Mouse (Mus musculus) heart, adult 8-10 months (tissue): ENCODE measurements around the gene Carmil1. TPM values are rescaled to one million over a fixed set of nuclear protein-coding genes. Genes with fewer than 3 reads are reported as not detected.

Source experiments
- DNase-seq: peaks from one replicate; pipeline ENCODE4 v3.0.0; 2022; ENCODE audit warnings: low spot score
- total RNA-seq, 4 experiments: library from RNA; stranded (reverse); gene quantifications; 2 replicates each; pipeline ENCODE4 v1.2.4; 2022

Gene Carmil1
- total RNA-seq, 4 experiments from 2014 or later = 5.1 to 9.4 (median 7.1) TPM

DNA sequence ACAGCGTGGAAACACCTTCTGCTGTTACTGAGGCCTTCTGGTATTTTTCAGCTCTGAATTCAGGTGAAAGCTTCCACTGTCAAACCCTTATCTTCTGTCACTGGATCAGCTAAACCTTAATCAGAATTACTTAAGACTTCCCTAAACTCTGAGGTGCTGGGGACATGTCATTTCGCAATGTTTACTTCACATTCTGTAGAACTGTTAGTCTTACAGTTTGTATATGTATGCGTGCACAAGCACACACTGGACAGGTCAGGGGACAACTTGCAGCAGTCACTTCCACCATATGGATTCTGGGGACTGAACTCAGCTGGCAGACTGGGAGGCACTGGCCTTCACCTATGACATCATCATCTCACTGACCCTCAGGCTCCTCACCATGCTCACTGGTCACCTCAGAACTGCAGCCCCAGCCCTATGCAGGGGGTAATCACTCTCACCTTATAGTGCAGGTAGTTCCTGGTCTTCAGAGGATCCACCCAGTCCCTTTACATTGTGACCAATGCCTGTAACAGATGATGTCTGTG lies 60.1 kb downstream of the Carmil1 start:
- no peak for DNase-seq

DNA sequence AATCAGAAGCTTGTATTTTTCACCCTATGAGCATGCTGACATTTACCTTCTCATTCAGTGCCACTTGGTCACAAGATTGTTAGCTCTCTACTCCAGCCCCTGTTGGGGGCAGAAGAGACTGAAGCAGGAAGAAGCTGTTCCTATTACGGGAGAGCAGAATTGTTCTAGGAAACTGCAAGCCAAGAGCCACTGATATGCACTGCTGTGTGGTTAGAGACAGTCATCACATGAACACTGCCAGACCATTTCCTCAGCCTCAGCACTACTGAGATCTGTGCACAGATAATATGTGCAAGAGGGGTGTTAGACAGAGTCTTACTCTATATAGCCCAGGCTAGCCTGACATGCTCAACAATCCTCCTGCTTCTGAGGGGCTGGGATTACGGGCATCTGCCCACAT lies 69.4 kb downstream of the Carmil1 start:
- no peak for DNase-seq

DNA sequence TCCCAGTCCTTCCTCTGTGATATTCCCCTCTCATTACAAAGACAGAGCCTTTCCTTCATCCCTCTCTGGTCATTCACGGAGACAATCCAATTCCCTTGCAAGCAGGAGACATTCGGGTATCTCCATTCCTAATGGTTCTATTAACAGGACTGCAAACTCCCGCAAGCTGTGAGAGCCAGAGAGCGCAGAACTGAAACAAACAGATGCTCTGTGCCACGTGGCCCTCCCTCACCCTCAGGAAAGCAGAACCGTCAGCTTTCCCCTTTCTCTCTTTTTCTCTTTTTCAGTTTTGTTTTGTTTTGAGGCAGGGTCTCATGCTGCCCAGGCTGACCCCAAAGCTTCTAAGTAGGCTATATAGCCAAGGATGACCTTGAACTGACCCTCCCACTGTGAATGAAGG lies 74.5 kb downstream of the Carmil1 start:
- DNase-seq = no peak

DNA sequence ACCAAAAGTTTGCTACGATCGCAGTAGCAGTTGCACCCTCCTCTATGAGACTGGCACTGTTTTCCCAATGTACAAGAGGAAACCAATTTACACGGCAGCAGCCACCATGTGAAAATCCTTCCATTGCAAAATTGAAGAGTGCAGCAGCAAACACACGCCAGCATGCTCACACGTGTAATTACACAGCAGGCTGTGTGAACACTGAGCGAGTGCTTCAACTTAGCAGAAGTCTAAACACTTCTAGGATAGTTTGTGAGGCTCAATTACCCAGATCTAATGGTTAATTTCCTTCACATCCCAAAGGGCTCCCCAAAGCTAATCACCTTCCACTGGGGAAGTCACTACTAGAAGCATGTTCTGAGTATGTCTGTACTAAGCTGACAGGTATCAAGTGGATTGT lies 78.3 kb downstream of the Carmil1 start:
- no peak for DNase-seq

DNA sequence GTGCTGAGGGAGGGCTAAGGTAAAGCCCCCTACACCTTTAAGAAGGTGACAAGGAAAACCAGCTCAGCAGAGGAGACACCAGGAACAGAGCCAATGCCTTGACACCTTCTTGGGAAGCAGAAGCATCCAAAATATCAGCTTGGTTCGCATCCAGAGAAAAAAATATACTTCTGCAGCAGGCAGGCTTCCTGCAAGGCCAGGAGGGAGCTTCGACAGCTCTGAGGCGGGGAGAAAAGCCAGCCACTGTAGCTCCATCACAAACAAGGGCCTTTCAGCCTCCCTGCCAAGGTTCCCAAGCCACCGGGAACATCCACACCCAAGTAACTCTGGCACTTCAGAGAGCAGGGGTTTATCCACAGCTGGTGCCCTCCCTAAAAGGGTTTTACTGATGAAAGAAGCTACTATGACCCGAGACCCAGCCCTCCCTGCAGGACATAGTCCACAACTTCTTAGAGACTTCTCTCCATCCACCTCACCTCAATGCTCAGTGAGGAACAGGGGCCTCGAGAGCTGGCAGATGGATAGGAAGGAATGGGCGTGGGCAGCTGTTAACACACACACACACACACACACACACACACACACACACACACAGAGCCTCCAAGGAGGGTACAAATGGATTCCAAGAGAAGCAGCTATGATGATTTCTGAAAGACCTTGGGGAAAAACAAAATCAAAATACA lies 80.6 kb downstream of the Carmil1 start:
- no peak for DNase-seq

DNA sequence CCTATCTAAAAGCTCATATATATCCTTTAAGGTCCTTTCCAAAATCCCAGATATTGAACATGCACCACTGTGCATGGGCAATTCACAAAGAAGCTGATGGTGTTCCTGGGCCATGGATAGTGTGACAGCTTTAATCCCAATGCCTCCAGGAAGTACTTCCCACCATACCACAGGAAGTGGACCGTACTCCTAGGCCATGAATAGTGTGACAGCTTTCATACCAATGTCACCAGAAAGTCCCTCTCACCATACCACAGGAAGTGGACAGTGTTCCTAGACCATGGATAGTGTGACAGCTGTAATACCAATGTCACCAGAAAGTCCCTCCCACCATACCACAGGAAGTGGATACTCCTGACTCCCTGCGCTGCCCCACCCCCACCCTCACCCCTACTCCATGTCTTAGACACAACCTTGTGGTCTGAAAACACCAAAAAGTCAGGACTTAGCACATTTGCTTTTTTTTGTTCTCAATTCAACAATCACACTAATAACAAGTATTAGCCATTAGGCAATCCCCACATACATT lies 82.1 kb downstream of the Carmil1 start:
- DNase-seq = no peak

DNA sequence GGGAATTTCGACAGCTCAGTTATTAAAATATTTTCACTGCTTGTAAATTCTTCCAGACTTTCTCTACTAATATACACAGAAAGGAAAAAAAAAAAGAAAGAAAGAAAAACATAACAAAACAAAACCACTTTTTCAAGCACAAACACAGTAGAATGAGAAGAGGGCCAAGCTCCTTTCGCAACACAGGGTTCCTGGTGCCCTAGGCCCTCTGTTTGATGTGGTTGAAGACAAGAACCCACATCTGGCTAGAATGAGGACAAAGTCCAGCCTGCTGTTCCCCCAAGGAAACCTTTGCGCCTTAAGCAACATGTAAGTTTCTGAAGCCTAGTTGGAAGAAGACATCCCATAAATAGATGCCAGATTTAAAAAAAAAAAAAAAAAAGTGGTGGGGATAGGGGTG lies 85.2 kb downstream of the Carmil1 start:
- DNase-seq = no peak

DNA sequence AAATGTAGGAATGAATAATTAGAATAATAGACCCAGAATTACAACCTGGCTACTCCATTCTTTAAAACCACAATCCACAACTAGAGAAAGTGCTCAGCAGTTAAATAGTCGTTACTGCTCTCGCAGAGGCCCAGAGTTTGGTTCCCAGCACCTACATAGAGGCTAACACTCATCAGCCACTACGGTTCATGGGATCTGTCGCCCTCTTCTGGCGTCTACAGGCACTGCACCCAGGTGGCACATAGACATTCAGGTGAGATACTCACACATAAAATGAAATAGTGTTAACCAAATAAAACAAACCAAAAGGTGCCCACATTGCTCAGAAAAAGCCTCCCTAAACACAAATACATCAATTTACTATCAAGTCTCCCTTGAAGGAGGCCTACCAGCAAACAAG lies 86.6 kb downstream of the Carmil1 start:
- DNase-seq = no peak

DNA sequence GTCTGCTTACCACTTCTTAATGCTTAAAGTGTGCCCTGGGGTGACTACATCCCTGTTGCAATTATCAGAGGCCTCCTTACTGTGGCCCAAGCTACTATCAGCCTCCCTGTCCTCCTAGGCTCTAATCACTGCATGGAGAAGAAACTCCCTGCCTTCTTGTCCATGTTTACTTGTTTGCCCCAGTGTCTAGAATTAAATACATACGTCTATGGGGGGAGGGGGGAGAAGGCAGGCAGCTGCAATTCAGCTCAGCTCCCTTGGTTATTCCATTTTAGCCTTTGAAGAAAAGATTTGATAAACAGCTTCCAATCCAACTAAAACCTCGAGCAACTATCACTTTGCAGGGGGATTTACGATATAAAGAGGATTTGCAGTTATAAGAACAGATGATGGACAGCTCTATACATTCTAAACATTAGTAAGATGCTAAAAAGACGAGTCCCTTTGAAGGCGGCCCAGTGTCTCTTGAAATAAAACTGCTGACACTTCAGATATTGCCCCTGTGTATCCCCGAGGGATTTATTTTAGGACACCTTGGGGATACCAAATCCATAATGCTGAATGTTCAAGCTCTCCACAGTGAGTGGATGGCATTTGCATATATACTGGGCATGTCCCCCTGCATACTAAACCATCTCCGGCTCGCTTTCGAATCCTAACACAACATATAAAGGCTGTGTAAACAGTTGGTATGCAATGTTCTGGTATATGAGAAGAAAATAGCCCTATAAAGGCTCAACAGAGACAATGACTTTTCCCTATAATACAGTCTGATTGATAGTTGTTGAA lies 89.5 kb downstream of the Carmil1 start:
- DNase-seq = no peak

DNA sequence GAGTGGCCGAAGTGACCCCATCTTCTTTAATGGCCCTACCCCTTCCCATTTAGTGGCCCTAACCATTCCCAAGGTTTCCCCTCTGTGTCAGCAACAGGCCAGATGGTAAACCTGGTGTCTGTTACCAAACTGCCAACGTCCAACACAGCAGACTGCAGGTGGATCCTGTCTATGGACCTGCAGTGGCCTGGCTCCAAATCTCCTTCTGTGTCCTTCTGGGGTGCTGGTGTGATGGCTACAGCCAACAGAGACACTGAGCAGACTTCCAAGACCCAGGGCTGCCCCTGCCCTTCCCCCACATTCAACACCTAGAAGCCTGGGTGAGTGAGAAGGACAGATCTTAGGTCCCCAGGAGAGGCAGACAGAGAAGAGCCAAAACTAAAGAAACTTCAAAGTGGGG lies 93.6 kb downstream of the Carmil1 start:
- DNase-seq = no peak

DNA sequence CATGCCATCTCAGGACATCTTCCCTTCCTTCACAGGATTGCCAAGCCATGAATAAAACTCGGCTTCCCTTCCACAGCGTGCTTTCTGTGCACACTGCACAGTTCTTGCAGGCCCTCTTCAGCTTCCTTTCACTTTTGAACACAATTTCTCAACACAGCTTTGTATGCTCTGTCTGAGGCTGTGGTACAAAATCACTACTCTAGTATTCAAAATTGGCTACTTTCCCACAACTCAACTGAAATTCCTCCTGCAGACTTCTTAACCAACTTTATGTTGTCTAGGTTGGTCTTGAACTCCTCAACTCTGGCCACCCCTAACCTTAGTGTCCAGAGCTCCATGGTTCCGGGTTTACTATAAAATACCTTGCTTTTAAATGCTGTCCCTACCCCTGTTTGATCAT lies 95.0 kb downstream of the Carmil1 start:
- DNase-seq = no peak

DNA sequence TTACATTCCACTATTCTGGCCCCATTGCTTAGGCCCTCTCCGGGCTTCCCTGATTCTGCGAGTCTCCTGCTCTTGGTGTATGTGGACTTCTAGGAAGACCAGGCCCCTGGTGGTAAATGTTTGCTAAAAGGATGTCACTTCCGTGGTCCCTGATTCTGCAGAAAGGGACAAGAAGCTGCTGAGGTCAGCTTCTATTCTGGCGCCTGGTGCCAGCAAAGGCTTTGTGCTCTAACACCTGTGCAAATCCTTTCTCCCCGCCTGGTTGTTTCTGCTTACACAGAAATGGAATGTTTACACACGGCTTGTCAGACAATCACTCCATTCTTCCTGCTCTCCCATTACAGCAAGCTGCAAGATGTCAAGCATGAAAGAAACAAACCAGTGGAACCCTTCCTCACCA lies 97.7 kb downstream of the Carmil1 start:
- DNase-seq = no peak

DNA sequence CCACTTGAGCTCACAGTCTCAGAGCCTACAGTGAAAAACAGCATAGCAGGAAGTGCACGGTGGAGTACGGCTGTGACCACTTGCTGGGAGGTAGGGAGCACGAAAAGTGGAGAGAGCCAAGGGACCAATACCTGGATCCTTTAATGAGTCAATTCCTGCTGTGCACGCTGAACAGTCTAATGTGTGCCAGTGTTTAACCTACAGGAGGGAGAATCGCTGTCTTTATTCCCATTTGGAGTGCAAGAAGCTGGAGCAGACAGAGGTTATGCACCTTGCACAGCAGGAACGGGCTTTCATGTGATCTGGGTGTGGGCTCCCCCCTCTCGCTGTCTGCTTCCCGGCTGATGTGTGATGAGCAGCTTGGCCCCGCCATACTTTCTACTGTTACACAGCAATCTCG lies 101.1 kb downstream of the Carmil1 start:
- no peak for DNase-seq

DNA sequence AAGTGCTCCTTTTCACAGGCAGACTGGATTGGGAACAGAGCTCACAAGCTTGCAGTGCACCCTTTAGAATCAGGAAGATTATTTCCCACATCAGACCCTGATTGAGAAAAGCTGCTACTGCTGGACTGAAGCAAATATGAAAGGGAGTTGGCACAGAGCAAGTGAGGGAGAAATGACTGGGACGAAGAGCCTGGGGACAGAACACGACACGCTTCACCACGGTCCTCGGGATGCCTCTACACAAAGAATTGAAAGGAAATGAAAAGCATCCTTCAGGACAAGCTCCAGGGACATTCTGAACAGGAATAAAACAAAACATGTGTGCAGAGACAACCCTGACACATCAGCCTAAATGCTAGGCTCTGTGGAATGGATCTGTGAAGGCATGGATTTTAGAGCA lies 103.0 kb downstream of the Carmil1 start:
- DNase-seq = no peak

DNA sequence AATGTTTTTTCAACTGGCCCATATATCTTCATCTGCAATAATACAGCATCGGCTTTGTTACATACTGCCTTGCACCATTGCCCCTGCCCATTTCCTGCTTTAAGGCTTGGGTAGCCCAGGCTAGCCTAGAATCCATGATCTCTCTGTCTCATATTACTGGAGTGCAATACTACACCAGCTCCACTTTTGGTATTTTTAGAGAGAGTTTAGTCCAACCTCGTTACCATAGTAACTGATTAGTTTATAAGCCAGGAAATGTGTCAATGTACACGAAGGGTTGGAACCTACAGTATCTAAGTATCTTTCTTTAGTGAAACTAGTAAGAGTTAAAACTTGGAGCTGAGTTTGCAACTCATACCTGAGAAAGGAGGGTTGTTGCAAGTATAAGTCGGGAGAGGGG lies 103.8 kb downstream of the Carmil1 start:
- no peak for DNase-seq

DNA sequence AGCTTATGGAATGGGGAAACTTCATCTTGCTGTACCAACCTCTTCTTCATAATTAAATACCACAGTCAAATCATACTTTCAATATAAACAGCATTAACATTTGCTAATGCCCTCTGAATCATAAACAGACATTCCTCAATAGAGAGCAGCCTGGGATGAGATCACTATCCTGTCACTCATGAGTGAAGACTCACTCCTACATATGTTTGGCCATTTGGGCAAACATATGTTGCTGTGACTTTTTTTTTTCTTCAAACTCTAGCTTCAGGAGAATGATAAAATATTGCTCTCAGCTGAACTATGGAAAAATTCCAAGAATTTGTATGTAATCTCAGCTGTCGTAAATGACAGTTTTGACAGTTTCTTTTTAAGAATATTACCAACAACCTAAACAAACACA lies 110.9 kb downstream of the Carmil1 start:
- no peak for DNase-seq

DNA sequence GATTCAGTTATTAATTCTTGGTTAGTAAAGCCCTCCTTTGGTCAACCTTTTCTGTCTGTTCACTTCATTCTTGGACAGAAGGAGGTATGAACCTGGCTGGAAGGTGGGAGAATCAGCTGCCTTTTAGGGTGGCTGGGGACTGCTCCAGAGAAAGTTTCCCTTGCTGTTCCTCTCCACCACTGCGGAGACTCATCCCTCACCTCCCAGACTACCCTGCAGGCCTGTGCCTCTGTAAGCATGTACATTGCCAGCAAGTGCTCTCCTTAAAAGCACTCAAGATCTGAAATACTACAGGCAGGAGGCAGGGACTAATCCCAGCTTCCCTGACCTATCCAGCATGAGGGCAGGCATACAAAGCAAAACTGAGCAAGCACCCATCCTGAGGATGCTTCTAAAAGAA lies 117.2 kb downstream of the Carmil1 start:
- no peak for DNase-seq

DNA sequence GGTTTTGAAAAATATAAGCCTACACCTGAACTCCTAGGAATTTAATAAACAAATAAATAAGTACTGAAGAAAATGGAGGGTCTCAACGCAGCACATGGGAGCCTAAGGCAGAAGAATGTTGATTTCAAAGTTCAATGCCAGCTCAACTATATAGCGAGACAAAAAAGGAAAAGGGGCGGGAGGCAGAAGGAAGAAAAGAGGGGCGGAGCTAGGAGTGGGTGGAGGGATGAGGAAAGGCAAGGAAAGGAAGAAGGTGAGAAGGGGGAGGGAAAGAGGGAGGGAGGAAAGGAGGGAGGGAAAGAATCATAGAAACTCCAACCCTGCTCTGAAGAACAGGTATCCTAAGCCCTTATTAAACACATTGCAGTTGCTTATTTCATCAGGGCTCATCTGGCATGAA lies 119.5 kb downstream of the Carmil1 start:
- no peak for DNase-seq

DNA sequence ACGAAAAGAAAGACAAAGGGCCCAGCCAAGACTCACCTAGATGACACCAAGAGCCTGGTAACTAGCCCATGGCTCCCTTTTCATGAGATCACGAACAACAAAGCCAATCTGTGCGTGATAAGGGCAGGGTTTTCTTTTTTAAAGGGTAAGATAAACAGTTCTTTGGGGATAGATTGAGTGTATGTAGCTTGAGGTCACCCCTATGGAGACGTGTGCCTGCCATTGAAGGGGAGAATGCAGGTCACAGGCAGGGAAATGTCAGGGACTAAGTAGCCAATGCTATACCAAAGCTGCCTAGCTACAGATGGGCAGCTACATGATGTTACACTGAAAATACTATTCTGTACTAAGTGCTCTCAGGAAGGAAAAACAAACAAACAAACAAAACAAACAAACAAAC lies 120.6 kb downstream of the Carmil1 start:
- DNase-seq = no peak

DNA sequence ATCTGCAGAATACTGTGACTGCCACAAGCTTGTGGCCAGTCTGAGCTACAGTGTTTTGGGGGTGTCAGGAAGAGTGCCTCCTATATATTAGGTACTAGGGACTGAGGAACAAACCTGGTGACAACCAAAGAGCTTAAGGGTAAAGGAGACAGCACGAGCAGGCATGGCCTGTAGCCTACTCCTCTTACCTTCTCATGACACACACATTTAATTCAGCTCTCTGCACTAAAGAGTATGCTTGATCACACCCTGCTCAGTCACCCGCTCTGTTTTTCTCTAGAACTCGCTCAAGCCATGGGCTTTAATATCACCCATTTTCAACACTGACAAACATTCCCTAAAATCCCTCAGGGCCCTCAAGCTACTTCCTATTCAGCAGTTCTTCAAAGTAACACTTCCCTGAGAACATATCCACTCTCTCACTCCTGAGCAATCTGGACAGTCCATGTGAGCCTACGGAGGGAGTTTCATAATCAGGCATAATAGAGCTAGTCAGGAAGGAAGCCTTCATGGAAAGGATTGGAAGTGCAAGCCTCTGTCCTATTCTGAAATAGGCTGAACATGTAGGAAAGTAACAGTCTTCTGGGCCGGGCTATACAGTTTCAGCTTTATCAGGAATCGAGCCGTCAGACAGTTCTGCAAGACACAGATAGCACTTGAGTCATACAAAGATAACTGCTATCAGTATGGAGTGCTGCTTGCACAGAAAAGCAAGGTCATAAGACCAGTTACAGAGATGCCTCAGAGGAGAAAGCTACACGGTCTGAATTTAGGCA lies 121.2 kb downstream of the Carmil1 start:
- DNase-seq = no peak

DNA sequence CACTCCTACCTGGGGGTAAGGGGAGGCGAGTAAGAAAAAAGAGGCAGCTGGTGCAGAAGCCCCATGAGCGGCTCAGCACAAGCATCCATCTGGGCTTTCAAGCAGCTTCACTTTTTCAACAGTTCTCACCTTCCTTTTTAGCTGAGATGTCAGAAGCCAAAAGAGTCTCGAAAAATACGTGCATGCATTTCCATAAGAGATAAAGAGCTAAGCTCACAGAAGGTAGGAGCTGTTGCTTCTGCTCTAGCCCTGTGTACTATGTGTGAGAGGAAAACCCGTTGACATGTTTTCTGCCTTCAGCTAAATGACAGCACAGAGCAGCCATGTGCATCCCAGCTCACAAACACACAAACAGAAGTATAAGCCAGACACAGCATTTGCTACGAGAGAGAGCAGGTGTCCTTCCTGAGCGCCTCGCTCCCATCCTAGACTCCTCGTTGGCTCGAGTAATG lies 123.0 kb downstream of the Carmil1 start:
- DNase-seq = no peak

DNA sequence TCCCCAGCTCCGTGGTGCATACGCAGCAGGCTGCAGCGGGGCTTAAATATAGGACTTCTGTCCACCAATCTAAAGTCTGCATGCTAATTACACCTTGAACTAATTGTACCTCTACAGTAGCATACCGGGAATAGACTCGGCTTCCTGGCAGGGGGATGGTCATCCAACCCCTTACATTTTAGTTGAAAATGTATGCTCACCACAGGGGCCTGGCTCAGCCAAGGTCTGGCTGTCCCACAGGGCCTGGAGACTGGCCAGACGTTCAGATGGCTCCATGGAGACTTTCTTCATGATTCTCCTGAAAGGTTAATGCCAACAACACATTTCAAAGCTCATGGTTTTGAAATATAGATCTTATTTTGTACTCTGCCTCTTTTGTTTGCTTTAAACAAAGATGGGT lies 125.4 kb downstream of the Carmil1 start:
- no peak for DNase-seq
